Mouse (Mus musculus) erythroid progenitor cell, adult 5-6 weeks (primary cell): Measurements from ENCODE around the gene Vmn2r91. TPM values are rescaled to one million over a fixed set of nuclear protein-coding genes. Genes with fewer than 3 reads are reported as not detected.
"Not testable (repeated sequence)": the region's sequence is repeated elsewhere in the genome, so short reads cannot be mapped to it uniquely, and the experiment has no call there.

Source experiments
- ATAC-seq: replicated peaks from 2 replicates; pipeline ENCODE4 v1.8.0; 2016; ENCODE audit warnings: moderate number of reproducible peaks, mild to moderate bottlenecking, moderate TSS enrichment, inconsistent platforms; ENCODE audit not compliant: poor library complexity, low FRiP score, severe bottlenecking
- total RNA-seq, 2 experiments: library from RNA; stranded (forward) in 1 of 2; stranded (reverse) in 1 of 2; fragments of 150-400 nt in 1 of 2; fragments of 186-747, 209-891 nt in 1 of 2; gene quantifications; 2 replicates each; pipeline versions ENCODE4 v1.2.3 to v1.2.4; 2015 to 2017; ENCODE audit warnings: low replicate concordance in 2 of 2

Vmn2r91 gene
- total RNA-seq (2015; ENCODE audit: low replicate concordance) (not detected in 2 replicates), total RNA-seq (2017; ENCODE audit: low replicate concordance) (not detected in 2 replicates)

DNA sequence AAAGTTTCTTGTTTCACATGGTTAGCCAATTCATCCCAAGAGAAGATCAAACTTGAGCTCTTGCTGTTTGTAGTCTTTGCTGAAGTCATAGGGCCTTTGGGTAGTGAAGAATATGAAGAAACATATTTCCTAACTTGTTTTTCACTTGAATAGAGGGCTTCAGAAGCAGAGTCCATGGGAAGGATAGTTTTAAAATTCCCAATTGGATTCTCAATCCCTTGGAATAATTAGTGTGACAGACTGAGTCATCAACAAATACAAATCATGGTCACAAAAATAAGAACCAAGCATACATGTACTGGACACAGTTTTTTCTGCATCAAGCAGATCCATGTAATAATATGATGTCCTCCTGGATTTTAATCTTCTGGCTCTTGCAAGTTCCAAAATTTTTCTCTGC, at the start of gene Vmn2r91:
TSS of gene Vmn2r91 (plus strand) at position 301 of the 400 bp plus-strand sequence.
- not testable (repeated sequence) for ATAC-seq

DNA sequence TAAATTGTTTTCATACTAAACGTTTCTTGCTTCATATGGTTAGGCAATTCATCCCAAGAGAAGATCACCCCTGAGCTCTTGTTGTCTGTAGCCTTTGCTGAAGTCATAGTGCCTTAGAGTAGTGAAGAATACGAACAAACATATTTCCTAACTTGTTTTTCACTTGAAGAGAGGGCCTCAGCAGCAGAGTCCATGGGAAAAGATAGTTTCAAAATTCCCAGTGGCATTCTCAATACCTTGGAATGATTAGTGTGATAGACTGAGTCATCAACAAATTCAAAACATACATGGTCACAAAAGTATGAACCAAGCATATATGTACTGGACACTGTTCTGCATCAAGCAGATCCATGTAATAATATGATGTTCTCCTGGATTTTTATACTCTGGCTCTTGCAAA, 35.7 kb upstream of the Vmn2r91 start, which contains the start of gene Vmn2r124:
TSS of gene Vmn2r124 (plus strand) at position 301 of the 400 bp plus-strand sequence.
- no peak for ATAC-seq

DNA sequence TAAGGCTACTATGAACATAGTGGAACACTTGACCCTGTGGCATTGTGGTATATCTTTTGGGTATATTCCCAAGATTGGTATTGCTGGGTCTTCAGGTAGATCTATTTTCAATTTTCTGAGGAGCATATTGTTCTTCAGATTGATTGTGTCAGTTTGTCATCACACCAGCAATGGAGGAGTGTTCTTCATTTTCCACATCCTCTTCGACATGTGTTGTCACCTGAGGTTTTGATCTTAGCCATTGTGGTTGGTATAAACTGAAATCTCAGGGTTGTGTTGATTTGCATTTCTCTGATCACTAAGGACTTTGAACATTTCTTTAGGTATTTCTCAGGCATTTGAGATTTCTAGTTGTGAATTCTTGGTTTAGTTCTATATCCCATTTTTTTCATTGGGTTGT, 10.8 kb downstream of the Vmn2r91 start:
- not testable (repeated sequence) for ATAC-seq

DNA sequence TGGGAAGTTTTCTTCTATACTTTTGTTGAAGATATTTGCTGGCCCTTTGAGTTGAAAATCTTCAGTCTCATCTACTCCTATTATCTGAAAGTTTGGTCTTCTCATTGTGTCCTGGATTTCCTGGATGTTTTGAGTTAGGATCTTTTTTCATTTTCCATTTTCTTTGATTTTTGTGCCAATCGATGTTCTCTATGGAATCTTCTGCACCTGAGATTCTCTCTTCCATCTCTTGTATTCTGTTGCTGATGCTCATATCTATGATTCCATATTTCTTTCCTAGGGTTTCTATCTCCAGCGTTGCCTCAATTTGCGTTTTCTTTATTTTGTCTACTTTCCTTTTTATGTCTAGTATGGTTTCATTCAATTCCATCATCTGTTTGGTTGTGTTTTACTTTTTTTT, 17.4 kb downstream of the Vmn2r91 start:
- ATAC-seq = not testable (repeated sequence)

DNA sequence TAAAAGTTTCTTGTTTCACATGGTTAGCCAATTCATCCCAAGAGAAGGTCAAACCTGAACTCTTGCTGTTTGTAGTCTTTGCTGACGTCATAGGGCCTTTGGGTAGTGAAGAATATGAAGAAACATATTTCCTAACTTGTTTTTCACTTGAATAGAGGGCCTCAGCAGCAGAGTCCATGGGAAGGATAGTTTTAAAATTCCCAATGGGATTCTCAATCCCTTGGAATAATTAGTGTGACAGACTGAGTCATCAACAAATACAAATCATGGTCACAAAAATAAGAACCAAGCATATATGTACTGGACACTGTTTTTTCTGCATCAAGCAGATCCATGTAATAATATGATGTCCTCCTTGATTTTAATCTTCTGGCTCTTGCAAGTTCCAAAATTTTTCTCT, 66.8 kb downstream of the Vmn2r91 start, which contains the start of gene Vmn2r92:
TSS of gene Vmn2r92 (plus strand) at position 301 of the 400 bp plus-strand sequence.
- not testable (repeated sequence) for ATAC-seq

GRCm38 (mm10) chr17:18161194-18161593, 76.4 kb downstream of the Vmn2r91 start:
- ATAC-seq = not testable (repeated sequence)

Other genes with a start within 250 kb of the Vmn2r91 start
- not detected in 2 replicates for gene Has1, start 229.8 kb upstream of the Vmn2r91 start, total RNA-seq (2015; ENCODE audit: low replicate concordance)
- gene Has1, start 229.8 kb upstream of the Vmn2r91 start, total RNA-seq (2017; ENCODE audit: low replicate concordance) = not detected in 2 replicates
- gene Fpr1, start 201.1 kb upstream of the Vmn2r91 start, total RNA-seq (2015; ENCODE audit: low replicate concordance) = 5.0 and 13.4 TPM in 2 replicates
- 4.5 and 9.2 TPM in 2 replicates for gene Fpr1, start 201.1 kb upstream of the Vmn2r91 start, total RNA-seq (2017; ENCODE audit: low replicate concordance)
- 63.3 and 73.2 TPM in 2 replicates for gene Fpr2, start 197.2 kb upstream of the Vmn2r91 start, total RNA-seq (2015; ENCODE audit: low replicate concordance)
- 4.9 and 13.5 TPM in 2 replicates for gene Fpr2, start 197.2 kb upstream of the Vmn2r91 start, total RNA-seq (2017; ENCODE audit: low replicate concordance)
- not detected in 2 replicates for gene Fpr3, start 197.2 kb upstream of the Vmn2r91 start, total RNA-seq (2015; ENCODE audit: low replicate concordance)
- gene Fpr3, start 197.2 kb upstream of the Vmn2r91 start, total RNA-seq (2017; ENCODE audit: low replicate concordance) = not detected in 2 replicates
- gene Fpr-rs4, start 63.3 kb upstream of the Vmn2r91 start, total RNA-seq (2015; ENCODE audit: low replicate concordance) = not detected in 2 replicates
- gene Fpr-rs4, start 63.3 kb upstream of the Vmn2r91 start, total RNA-seq (2017; ENCODE audit: low replicate concordance) = not detected in 2 replicates
- gene Vmn2r124, start 35.6 kb upstream of the Vmn2r91 start, total RNA-seq (2015; ENCODE audit: low replicate concordance) = not detected in 2 replicates
- gene Vmn2r124, start 35.6 kb upstream of the Vmn2r91 start, total RNA-seq (2017; ENCODE audit: low replicate concordance) = not detected in 2 replicates
- gene Vmn2r92, start 66.9 kb downstream of the Vmn2r91 start, total RNA-seq (2015; ENCODE audit: low replicate concordance) = not detected in 2 replicates
- gene Vmn2r92, start 66.9 kb downstream of the Vmn2r91 start, total RNA-seq (2017; ENCODE audit: low replicate concordance) = not detected in 2 replicates
- not detected in 2 replicates for gene Vmn2r94, start 192.7 kb downstream of the Vmn2r91 start, total RNA-seq (2015; ENCODE audit: low replicate concordance)
- not detected in 2 replicates for gene Vmn2r94, start 192.7 kb downstream of the Vmn2r91 start, total RNA-seq (2017; ENCODE audit: low replicate concordance)
- gene Vmn2r93, start 213.1 kb downstream of the Vmn2r91 start, total RNA-seq (2015; ENCODE audit: low replicate concordance) = not detected in 2 replicates
- gene Vmn2r93, start 213.1 kb downstream of the Vmn2r91 start, total RNA-seq (2017; ENCODE audit: low replicate concordance) = not detected in 2 replicates